Mouse (Mus musculus) forebrain, embryonic 13.5 days (tissue): ENCODE data around the gene Fgg. TPM values are rescaled to one million over a fixed set of nuclear protein-coding genes. Genes with fewer than 3 reads are reported as not detected.

Experiments used
- ATAC-seq: fragments of 200-750 bp; cut with Nextera tagmentation; 2 replicates; pipeline ENCODE4 v1.8.0; 2017
- H3K27ac ChIP-seq: fragments of 300-500 bp; sonication (generic); 2 replicates; pipeline ENCODE4 v1.5.1; 2015; ENCODE audit warnings: inconsistent platforms, mild to moderate bottlenecking, moderate library complexity
- H3K27me3 ChIP-seq: fragments of 300-500 bp; sonication (generic); 2 replicates; pipeline ENCODE4 v1.6.1; 2015; ENCODE audit warnings: mild to moderate bottlenecking, inconsistent platforms
- H3K36me3 ChIP-seq: fragments of 300-500 bp; sonication (generic); 2 replicates; pipeline ENCODE4 v1.6.1; 2015; ENCODE audit warnings: mild to moderate bottlenecking, inconsistent platforms; ENCODE audit not compliant: poor library complexity, severe bottlenecking
- H3K4me1 ChIP-seq: fragments of 300-500 bp; sonication (generic); 2 replicates; pipeline ENCODE4 v1.6.1; 2015; ENCODE audit warnings: inconsistent platforms
- H3K4me2 ChIP-seq: fragments of 300-500 bp; sonication (generic); 2 replicates; pipeline ENCODE4 v1.6.1; 2015; ENCODE audit warnings: inconsistent platforms, mild to moderate bottlenecking, moderate library complexity
- H3K4me3 ChIP-seq: fragments of 300-500 bp; sonication (generic); 2 replicates; pipeline ENCODE4 v1.5.1; 2015; ENCODE audit warnings: mild to moderate bottlenecking, inconsistent platforms
- H3K9ac ChIP-seq: fragments of 300-500 bp; sonication (generic); 2 replicates; pipeline ENCODE4 v1.6.1; 2015; ENCODE audit warnings: mild to moderate bottlenecking, inconsistent platforms
- H3K9me3 ChIP-seq: fragments of 300-500 bp; sonication (generic); replicated peaks from 2 replicates; pipeline ENCODE4 v1.6.1; 2016; ENCODE audit warnings: inconsistent platforms
- WGBS: fragments of 180-500 bp; shearing (Covaris S2); methylation state at CpG from one replicate; pipeline ENCODE4 v1.1.7; 2015; 5-methylcytosine and 5-hydroxymethylcytosine counted together
- polyA plus RNA-seq: library from polyadenylated mRNA; unstranded; fragments of >200 nt; fragmentation: Nextera tagmentation; extraction: Ambion mirVana; gene quantifications from 2 replicates; pipeline ENCODE4 v1.2.1, GENCODE M21; 2015

Gene Fgg
- polyA plus RNA-seq, 1 experiment from 2014 or later: not detected

DNA sequence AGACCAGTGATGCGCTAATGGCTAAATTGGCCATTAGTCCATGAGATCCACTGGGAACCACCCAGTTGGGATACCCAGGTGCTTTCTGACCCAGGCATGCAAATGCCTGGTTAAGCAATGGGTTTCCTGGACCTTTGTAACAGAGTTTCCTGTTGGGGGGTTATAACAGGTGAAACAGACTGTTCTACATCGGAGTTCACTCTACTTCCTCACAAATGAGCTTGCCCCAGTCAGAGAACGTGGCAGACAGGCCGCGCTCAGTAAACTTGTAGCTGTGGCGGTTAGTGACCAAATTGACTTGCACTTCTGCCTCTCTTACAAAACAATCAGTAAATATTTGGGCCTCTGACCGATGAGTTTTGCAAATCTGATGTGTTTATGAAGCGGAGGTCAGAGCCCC is 4.5 kb upstream of the Fgg start:
- Histone ChIP-seq H3K36me3 (no peaks in the 10 kb centered on the region), H3K9me3 (no peaks in the 10 kb centered on the region), H3K4me3 (no peak overlapping the region), H3K27ac (no peak overlapping the region), H3K4me1 (no peaks in the 10 kb centered on the region), H3K27me3 (no peaks in the 10 kb centered on the region; the same call in 1 of the 2 replicates), H3K4me2 (no peak overlapping the region), H3K9ac (no peak overlapping the region)
- 91% methylated on average over 8 of the region's 8 CpGs for WGBS
- no peak for ATAC-seq

DNA sequence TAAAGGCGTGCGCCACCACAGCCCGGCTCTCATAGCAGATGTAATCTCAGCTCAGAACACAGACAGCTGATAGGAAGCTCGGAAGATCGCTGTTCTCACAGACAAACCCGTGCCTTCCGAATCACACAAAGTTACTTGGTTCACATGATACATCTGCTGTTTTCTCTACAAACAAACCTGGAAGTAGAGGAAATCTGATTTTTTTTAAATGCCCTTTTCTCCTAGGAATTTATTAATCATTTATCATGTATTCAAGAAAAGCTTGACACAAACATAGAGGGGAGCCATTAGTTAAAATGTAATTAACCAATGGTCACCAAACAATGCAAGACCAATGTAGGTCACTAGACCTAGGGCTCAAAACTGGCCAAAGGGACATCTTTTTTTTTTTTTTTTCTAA is 2.7 kb upstream of the Fgg start:
- Histone ChIP-seq H3K9me3 (no peaks in the 10 kb centered on the region), H3K36me3 (no peaks in the 10 kb centered on the region), H3K4me3 (no peak overlapping the region), H3K27me3 (no peaks in the 10 kb centered on the region), H3K4me2 (no peak overlapping the region), H3K4me1 (no peaks in the 10 kb centered on the region), H3K27ac (no peak overlapping the region), H3K9ac (no peak overlapping the region)
- 95% methylated on average over 7 of the region's 7 CpGs for WGBS
- no peak for ATAC-seq

DNA sequence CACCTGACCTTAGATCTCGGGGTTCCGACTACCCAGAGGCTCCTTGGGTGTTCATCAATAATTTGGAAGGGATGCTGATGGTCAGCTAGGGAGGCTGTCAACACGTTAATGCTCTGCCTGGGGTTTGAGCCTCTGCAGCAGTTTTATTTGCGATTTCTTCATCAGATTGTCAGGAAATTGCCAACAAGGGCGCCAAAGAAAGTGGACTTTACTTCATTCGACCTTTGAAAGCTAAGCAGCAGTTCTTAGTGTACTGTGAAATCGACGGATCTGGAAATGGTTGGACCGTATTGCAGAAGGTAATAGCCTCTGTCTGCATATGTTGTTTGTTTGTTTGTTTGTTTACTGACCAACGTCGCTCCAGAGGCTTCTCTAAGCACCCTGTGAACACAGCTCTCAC is 2.8 kb downstream of the Fgg start:
- Histone ChIP-seq H3K4me3 (no peak overlapping the region), H3K4me1 (no peaks in the 10 kb centered on the region), H3K27ac (no peak overlapping the region), H3K9ac (no peak overlapping the region), H3K9me3 (no peaks in the 10 kb centered on the region), H3K4me2 (no peak overlapping the region), H3K27me3 (no peaks in the 10 kb centered on the region), H3K36me3 (no peaks in the 10 kb centered on the region)
- no peak for ATAC-seq
- 83% methylated on average over 11 of the region's 11 CpGs for WGBS

DNA sequence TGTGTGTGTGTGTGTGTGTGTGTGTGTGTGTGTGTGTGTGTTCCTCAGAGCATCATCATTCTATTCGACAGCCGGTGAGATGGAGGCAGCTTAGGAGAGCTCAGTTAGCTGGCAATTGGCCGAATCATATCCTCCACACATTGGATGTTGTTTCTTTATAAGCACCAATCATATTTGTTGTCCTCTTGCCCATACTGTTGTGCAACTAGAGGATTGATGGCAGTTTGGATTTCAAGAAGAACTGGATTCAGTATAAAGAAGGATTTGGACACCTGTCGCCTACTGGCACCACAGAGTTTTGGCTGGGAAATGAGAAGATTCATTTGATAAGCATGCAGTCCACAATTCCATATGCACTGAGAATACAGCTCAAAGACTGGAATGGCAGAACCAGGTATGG is 3.6 kb downstream of the Fgg start:
- no peak for ATAC-seq
- H3K4me3 ChIP-seq: no peak overlapping the region
- H3K27ac ChIP-seq: no peak overlapping the region
- H3K9ac ChIP-seq: no peak overlapping the region
- H3K4me1 ChIP-seq: no peaks in the 10 kb centered on the region
- WGBS: 96% methylated on average over 4 of the region's 4 CpGs
- no peaks in the 10 kb centered on the region for H3K9me3 ChIP-seq
- H3K4me2 ChIP-seq: no peak overlapping the region
- H3K36me3 ChIP-seq: no peaks in the 10 kb centered on the region
- H3K27me3 ChIP-seq: no peaks in the 10 kb centered on the region

DNA sequence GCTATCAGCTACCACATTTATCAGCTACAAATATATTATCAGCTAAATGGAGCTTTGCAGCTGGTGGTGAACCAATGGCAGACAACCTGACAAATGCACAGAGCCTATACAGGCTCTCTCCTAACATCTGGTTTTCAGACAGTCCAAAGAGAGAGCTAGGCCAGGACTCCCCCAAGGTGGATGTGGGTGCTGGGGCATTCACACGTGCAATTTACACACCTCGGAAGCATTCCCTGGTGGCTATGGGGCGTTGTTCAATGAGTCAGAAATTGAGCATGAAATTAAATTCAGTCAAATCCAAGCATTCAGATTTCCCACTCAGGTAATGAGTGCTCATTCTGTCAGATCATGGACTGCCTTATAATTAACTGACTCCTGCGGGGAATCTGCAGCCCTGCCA is 4.0 kb downstream of the Fgg start:
- Histone ChIP-seq H3K9ac (no peak overlapping the region), H3K4me3 (no peak overlapping the region), H3K4me1 (no peaks in the 10 kb centered on the region), H3K4me2 (no peak overlapping the region), H3K36me3 (no peaks in the 10 kb centered on the region), H3K27me3 (no peaks in the 10 kb centered on the region), H3K27ac (no peak overlapping the region), H3K9me3 (no peaks in the 10 kb centered on the region)
- 79% methylated on average over 4 of the region's 4 CpGs for WGBS
- no peak for ATAC-seq

DNA sequence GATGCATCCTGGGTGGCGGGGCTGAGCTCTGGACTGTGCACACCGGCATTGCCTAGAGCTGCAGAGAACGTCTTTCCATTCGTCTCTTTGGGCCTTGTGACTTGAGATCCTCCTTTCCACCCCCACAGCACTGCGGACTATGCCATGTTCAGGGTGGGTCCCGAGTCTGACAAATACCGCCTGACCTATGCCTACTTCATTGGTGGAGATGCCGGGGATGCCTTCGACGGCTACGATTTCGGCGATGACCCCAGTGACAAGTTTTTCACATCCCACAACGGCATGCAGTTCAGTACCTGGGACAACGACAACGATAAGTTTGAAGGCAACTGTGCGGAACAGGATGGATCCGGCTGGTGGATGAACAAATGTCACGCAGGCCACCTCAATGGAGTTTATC is 5.1 kb downstream of the Fgg start:
- no peak overlapping the region for H3K4me3 ChIP-seq
- H3K4me2 ChIP-seq: no peak overlapping the region
- H3K27me3 ChIP-seq: no peaks in the 10 kb centered on the region
- H3K9me3 ChIP-seq: no peaks in the 10 kb centered on the region
- H3K27ac ChIP-seq: no peak overlapping the region
- H3K4me1 ChIP-seq: no peaks in the 10 kb centered on the region
- no peak for ATAC-seq
- no peaks in the 10 kb centered on the region for H3K36me3 ChIP-seq
- 92% methylated on average over 19 of the region's 19 CpGs for WGBS
- H3K9ac ChIP-seq: no peak overlapping the region

DNA sequence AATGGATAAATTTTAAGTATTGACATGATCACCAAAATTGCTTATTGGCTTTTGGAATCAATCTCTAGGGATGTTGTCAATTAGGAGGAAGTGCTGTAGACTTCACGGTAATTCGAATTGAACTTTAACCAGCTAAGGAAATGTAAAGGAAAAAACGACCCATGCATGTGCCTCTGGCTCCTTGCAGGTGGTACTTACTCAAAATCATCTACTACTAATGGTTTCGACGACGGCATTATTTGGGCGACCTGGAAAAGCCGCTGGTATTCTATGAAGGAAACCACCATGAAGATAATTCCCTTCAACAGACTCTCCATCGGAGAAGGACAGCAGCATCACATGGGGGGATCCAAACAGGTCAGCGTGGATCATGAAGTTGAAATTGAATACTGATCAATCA is 6.4 kb downstream of the Fgg start:
- H3K36me3 ChIP-seq: no peaks in the 10 kb centered on the region
- H3K9me3 ChIP-seq: no peaks in the 10 kb centered on the region
- no peak overlapping the region for H3K4me2 ChIP-seq
- H3K4me1 ChIP-seq: no peaks in the 10 kb centered on the region
- no peak overlapping the region for H3K9ac ChIP-seq
- no peak overlapping the region for H3K27ac ChIP-seq
- no peaks in the 10 kb centered on the region for H3K27me3 ChIP-seq
- WGBS: 90% methylated on average over 10 of the region's 10 CpGs
- ATAC-seq: no peak
- no peak overlapping the region for H3K4me3 ChIP-seq

DNA sequence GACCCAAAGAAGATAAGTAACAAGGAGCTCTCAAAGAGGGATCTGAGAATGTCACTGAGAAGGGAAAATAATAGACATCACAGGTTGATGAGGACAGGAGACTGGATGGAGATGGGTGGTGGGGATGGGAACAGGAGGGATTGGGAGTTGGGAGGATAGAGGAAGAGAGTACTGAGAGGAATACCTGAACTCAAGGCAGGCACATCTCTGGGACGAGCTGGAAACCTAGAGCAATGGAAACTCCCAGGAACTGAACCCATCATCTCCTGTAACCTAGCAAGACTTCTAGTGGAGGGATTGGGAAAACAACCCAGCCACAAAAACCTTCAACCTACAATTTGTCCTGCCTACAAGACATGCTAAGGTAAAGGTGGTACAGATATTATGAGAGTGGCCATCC is 8.7 kb downstream of the Fgg start:
- no peak overlapping the region for H3K4me2 ChIP-seq
- no peak overlapping the region for H3K9ac ChIP-seq
- no peak overlapping the region for H3K27ac ChIP-seq
- WGBS: 93% methylated on average over 1 of the region's 1 CpGs
- H3K4me3 ChIP-seq: no peak overlapping the region
- no peaks in the 10 kb centered on the region for H3K27me3 ChIP-seq
- no peak for ATAC-seq
- H3K36me3 ChIP-seq: no peaks in the 10 kb centered on the region
- no peaks in the 10 kb centered on the region for H3K4me1 ChIP-seq
- H3K9me3 ChIP-seq: no peaks in the 10 kb centered on the region

DNA sequence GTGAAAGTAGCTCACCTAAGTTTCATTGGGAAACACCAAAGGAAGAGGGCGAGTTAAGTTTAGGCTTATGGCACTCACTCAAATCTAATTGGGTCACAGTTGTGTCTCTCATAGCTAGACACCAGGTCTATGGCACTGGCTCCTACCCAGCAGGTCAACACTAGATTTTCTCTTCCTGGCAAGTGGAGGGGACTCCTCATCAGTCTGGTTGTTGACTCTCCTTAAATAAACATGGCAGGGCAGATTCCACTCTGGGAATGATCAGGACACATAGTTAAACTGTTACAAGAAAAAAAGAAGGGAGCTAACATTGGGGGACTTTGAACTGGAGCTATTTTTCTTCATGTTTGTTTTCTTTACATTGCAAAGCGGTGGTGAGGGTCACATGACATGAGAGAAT is 12.9 kb downstream of the Fgg start:
- no peak for ATAC-seq
- Histone ChIP-seq H3K27ac (no peak overlapping the region), H3K4me1 (no peaks in the 10 kb centered on the region), H3K9me3 (no peaks in the 10 kb centered on the region), H3K36me3 (no peaks in the 10 kb centered on the region), H3K4me2 (no peak overlapping the region), H3K9ac (no peak overlapping the region), H3K27me3 (no peaks in the 10 kb centered on the region), H3K4me3 (no peak overlapping the region)
- 87% methylated on average over 2 of the region's 2 CpGs for WGBS

DNA sequence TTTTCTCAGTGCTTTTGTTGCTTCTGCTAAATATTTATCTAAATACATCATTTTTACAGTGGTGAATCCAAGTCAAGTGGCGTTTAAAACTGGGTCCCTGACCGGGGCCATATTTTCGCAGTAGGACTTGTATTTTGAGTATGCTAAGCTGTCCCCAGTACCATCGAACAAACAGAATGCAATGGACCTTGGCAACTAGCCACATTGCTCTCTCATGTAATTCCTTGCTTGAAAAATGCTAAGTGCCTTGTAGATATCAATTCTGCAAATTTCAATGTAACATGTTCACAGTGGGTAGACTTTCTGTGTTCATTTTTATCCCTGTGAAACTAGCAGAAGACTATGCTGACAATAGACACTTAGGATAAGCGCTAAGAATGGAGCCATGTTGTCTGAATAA is 13.7 kb downstream of the Fgg start:
- no peaks in the 10 kb centered on the region for H3K27me3 ChIP-seq
- H3K9me3 ChIP-seq: no peaks in the 10 kb centered on the region
- H3K27ac ChIP-seq: no peak overlapping the region
- H3K4me2 ChIP-seq: no peak overlapping the region
- H3K36me3 ChIP-seq: no peaks in the 10 kb centered on the region
- H3K4me1 ChIP-seq: no peaks in the 10 kb centered on the region
- no peak for ATAC-seq
- H3K9ac ChIP-seq: no peak overlapping the region
- H3K4me3 ChIP-seq: no peak overlapping the region
- WGBS: 95% methylated on average over 5 of the region's 5 CpGs

DNA sequence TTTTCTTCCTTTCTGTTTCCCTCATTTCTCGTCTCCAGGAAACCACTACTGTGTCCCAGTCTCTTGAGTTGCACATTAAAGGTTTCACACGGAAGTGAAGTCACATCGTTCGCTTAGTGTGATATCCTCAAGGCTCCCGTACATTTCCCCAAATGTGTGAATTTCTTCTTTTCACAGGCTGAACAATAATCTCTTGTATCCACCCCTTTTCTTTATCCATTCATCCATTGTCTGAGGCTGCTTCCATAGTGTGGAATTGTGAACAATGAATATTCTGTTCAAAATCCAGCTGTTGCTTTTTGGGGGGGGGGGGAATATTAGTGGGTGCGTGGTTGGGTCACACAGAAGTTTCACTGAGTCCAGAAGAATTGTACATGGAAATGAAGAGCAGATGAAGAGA is 17.5 kb downstream of the Fgg start:
- Histone ChIP-seq H3K9ac (no peak overlapping the region), H3K27me3 (no peaks in the 10 kb centered on the region), H3K36me3 (no peaks in the 10 kb centered on the region), H3K4me3 (no peak overlapping the region), H3K27ac (no peak overlapping the region), H3K9me3 (no peaks in the 10 kb centered on the region), H3K4me2 (no peak overlapping the region), H3K4me1 (no peaks in the 10 kb centered on the region)
- 60% methylated on average over 6 of the region's 6 CpGs for WGBS
- ATAC-seq: no peak

DNA sequence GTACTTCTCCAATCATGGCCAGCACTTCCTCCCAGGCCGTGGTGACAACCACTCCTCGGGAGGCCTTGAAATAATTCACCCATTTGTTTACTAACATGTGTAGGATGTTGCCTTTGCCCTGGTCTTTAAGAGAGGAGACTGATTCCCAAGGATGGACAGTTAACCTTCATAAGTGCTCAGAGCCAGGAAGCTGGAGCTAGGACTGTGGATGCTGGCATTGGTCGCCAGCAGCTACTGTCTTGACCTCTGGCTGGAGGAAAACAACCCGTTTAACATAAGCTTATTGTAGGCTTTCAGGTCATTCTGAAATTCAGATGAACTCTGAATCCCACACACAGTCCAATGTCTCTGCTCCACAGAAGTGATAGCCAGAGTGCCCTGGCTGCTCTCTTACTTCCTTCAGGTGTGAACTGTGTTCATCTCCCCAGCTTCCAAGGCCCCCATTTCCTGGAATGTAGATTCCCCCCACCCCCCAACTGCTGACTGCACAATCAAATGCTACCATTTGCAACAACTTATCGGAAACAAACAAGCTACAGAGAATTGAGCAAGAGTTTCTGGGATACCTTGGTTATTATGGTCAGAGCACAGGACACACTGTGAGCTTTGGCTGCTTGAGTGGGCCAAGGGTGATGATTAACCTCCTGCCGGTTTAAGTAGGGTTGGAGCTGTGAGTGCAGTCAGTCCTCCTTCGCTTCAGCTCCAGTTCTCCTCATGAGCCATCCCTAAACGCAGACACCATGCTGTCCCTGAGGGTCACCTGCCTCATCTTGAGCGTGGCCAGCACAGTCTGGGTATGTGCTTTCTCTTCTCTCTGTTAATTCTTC is 18.2 kb downstream of the Fgg start, which contains the start of gene Fga:
Gene Fga, plus strand, starts transcription at position 602 of the 827 bp plus-strand sequence.
- no peaks in the 10 kb centered on the region for H3K9me3 ChIP-seq
- ATAC-seq: no peak
- no peaks in the 10 kb centered on the region for H3K27me3 ChIP-seq
- H3K27ac ChIP-seq: no peak within 1 kb of the TSS
- H3K4me1 ChIP-seq: no peaks in the 10 kb centered on the region
- 80% methylated on average over 9 of the region's 9 CpGs for WGBS
- H3K9ac ChIP-seq: no peak within 1 kb of the TSS
- H3K4me3 ChIP-seq: no peak within 1 kb of the TSS
- no peak within 1 kb of the TSS for H3K4me2 ChIP-seq
- no peaks in the 10 kb centered on the region for H3K36me3 ChIP-seq
